Mouse (Mus musculus) left cerebral cortex, postnatal 10 days (tissue): ENCODE measurements at regions not wholly inside any gene's neighbourhood (a gene's known extent, or its start where the extent isn't known, plus 50 kb on each side); places are given as distances from the start of the nearest gene placed in this dataset.

Experiments used
- DNase-seq, 2 experiments: peaks; one replicate each; pipeline ENCODE4 v3.0.0; 2021 to 2022; ENCODE audit warnings: low spot score in 2 of 2, mixed read lengths in 1 of 2; ENCODE audit errors: extremely low spot score in 1 of 2
- intact Hi-C: fragments of 180-260 bp; cut with DNase I; formaldehyde crosslinking; loops from one replicate; pipeline ENCODE4 v1.15.1; 2025

DNA sequence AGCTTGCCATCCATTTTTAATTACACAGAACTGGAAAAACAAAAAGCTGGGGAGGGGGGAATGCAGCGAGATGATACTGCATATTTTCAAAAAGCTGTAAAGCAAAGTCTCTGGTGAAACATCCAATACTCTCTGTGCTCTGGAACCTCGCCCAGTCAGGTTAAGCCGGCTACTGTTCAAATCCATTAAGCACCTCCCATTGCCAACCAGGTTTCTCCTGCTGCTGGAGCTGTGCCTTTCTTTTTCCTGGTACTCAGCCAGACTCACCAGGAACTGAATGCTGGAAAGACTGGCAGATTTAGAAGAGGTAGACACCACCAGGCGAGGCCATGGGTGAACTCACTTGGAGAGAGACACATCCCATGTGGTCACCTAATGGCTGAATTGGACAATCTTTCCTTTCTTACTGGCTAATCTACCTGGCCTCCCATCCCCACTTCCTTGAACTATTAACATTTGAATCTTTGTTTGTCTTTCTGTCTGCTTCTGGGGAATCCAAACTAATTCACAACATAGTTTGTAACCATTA is 1250.8 kb upstream of the Jmjd1c start:
- DNase-seq: peak in 1 of 2 experiments; percentile 13
- intact Hi-C loops: no loop called here

DNA sequence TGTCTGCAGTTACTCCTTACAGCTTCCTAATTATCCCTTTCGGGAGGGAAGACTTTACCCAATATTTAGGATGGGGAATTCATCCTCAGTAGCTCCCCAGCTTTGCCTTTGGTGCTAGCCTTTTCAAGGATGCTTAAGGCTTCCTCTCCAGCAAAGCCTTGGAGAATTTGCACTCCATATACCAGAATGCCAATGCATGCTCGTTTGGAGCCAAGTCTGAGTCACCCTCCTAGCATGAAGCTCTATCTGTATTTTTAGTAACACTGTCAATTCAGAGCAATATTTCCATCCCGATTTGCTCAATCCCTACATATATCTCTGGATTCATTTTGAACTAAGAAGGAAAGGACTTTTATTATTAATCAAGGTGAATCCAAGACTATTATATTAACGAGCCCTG is 1249.8 kb upstream of the Jmjd1c start:
- DNase-seq: peak in 1 of 2 experiments; percentile 3

DNA sequence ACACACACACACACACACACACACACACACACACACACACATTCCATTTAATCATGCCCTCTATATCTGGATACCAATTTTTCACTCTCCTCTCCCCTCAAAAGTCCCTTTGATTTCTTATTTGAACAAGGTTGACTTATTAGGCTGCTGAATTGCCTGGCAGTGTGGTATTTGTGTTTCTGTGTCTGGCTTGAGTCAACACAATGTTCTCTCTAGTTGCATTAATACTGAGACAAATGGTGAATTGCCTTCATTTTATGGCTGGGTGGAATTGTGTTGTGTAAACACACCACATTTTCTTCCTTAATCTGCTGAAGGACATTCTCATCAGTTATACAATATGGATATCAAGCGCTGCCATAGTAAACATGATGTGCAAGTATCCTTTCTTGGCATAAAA is 1248.3 kb upstream of the Jmjd1c start:
- intact Hi-C loops: no loop called here
- no peak for DNase-seq

More for the DNA sequence above, 1249.8 kb upstream of the Jmjd1c start:
- intact Hi-C loops: no loop called here

DNA sequence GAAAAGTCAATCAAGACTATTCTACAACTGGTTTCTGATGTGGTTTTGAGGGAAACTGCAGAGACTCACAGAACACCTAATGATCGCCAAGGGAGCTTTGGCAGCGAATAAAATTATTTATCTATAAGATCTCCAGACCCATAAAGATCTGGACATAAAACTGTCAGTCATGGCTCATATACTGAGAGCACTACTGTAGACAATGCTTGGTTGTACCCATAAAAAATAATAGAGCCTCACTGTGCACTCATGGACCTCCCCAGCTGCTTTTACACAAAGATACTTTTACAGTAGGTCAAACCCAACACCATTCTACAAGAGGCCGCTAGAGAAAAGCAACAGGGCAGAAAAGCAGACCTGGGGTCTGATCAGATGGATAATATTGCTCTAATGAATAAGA is 1206.0 kb upstream of the Jmjd1c start:
- DNase-seq: no peak
- intact Hi-C loops: no loop called here

DNA sequence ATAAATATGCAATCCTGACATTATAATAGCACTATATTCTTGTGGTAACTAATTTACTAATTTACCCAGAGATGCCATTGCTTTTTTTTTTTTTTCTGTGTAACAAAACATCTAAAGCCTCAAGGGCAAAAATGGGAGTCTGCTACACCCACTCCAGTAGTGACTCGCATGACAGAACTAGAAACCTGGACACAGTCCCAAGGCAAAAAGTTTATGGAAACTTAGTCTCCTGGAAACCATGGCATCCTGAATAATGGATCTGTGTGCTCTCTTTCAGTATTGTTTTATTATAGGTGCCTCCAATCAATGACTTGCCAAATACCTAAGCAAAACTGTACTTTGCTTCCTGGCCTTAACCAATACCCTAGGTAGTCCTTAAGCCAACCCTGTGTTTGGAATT is 1188.4 kb upstream of the Jmjd1c start:
- intact Hi-C loops: no loop called here
- DNase-seq: no peak

DNA sequence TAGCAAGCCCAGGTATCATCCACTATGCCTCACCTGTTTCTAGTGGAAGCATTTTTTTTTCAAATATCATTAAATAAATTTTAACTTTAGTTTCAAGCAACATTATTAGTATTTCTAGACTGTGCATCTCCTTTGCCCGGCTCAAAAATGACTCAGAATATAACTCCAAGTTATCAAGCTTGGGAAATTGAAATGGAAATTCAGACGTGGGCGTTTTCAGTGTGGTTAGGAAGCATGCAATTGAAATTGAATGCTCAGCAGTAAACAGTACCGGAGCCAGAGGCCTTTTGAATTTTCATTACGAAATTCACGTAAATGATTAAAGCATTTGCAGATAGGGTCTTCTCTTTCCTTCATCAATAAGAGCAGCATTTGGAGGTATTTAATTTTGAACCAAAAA is 1183.4 kb upstream of the Jmjd1c start:
- intact Hi-C loops: no loop called here
- DNase-seq: no peak

DNA sequence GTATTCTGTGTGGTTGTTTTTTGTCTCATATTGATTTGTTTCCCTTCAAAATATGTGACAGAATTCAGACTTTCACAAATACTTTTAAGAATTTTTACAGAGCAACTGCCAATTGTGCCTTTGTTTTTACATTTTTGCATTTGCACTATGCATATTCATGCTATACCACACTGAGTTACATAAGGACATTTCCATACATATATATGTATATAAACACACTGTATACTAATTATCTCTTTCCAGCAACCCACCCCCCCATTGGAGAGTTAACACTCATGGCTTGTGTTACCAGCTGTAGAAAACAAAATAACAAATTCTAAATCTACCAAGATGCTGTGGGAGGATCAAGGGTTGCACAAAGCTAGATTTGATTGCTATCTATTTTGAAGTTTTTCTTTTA is 1163.8 kb upstream of the Jmjd1c start:
- intact Hi-C loops: no loop called here
- no peak for DNase-seq

DNA sequence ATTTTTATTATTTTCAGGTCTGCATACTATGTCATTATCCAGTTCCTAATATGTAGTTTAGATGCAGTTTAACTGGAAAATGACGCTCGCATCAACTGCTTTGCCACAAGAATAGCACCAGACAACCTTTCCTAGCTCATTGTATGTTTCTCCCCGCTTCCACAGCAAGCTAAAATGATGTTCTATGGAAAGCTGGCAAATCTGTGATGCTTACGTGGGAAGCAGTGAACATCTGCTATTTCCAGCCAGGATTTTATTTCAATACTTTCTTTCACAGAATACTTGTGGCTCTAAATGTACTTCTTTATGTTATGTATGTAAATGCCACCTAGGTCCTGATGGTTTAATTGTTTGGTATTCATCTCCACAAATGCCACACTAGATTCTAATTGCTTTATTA is 1147.3 kb upstream of the Jmjd1c start:
- intact Hi-C loops: no loop called here
- DNase-seq: peak in 1 of 2 experiments; percentile 3

DNA sequence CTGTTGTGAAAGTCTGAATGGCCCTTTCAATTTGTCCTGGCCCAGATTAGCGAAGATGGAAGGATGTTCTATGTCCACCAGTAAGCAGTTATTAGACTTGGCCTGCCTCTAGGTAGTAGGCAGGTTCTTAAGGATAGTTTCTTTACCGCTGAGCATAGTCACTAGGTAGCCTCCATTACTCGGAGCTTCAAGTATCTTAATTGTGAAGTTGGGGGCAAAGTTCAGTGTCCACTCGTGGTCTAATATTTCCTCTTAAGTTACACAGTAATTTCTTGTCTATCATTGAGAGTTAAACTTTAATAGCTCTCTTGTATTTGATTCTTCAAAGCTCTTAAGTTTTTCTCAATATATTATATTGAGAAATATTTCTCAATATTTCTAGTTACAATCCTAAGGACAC is 1133.5 kb upstream of the Jmjd1c start:
- intact Hi-C loops: no loop called here

DNA sequence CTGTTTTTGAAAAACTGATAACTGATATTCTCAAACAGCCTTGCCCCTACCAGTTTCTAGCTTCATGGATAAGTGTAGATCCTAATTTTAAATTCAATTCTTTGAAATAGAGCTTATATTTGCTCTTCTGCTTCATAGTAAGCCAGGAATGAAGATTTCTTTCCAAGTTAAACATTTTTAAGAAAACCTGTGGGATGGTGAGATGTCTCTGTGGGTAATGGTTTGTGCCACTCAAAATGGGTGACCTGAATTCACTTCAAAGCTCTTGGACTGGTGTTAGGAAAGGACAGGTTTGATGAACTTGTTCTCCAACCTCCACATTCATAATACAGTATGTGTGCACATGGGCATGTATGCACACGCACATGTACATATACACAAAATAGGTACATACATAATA is 1126.2 kb upstream of the Jmjd1c start:
- no peak for DNase-seq

More for the DNA sequence above, 1133.5 kb upstream of the Jmjd1c start:
- no peak for DNase-seq

More for the DNA sequence above, 1126.2 kb upstream of the Jmjd1c start:
- intact Hi-C loops: no loop called here
